Mouse (Mus musculus) forebrain, embryonic 15.5 days (tissue): ENCODE data around the gene Gm17364. TPM values are rescaled to one million over a fixed set of nuclear protein-coding genes. Genes with fewer than 3 reads are reported as not detected.

Experiments used
- ATAC-seq: fragments of 200-750 bp; cut with Nextera tagmentation; replicated peaks from 2 replicates; pipeline ENCODE4 v1.8.0; 2017; ENCODE audit warnings: mild to moderate bottlenecking, moderate TSS enrichment, moderate library complexity
- H3K27ac ChIP-seq: fragments of 300-500 bp; sonication (generic); replicated peaks from 2 replicates; pipeline ENCODE4 v1.5.1; 2015; ENCODE audit warnings: mild to moderate bottlenecking, inconsistent platforms
- H3K27me3 ChIP-seq: fragments of 300-500 bp; sonication (generic); 2 replicates; pipeline ENCODE4 v1.6.1; 2015; ENCODE audit warnings: inconsistent platforms
- H3K36me3 ChIP-seq: fragments of 300-500 bp; sonication (generic); 2 replicates; pipeline ENCODE4 v1.6.1; 2015; ENCODE audit warnings: mild to moderate bottlenecking, inconsistent platforms
- H3K4me1 ChIP-seq: fragments of 300-500 bp; sonication (generic); 2 replicates; pipeline ENCODE4 v1.6.1; 2015; ENCODE audit warnings: inconsistent platforms
- H3K4me2 ChIP-seq: fragments of 300-500 bp; sonication (generic); replicated peaks from 2 replicates; pipeline ENCODE4 v1.6.1; 2015; ENCODE audit warnings: mild to moderate bottlenecking, inconsistent platforms
- H3K4me3 ChIP-seq: fragments of 300-500 bp; sonication (generic); 2 replicates; pipeline ENCODE4 v1.5.1; 2015; ENCODE audit warnings: mild to moderate bottlenecking, inconsistent platforms
- H3K9ac ChIP-seq: fragments of 300-500 bp; sonication (generic); replicated peaks from 2 replicates; pipeline ENCODE4 v1.6.1; 2015; ENCODE audit warnings: mild to moderate bottlenecking, inconsistent platforms
- H3K9me3 ChIP-seq: fragments of 300-500 bp; sonication (generic); 2 replicates; pipeline ENCODE4 v1.6.1; 2016; ENCODE audit warnings: inconsistent platforms
- WGBS: fragments of 180-500 bp; shearing (Covaris S2); methylation state at CpG from one replicate; pipeline ENCODE4 v1.1.7; 2015; ENCODE audit warnings: mixed read lengths; 5-methylcytosine and 5-hydroxymethylcytosine counted together
- polyA plus RNA-seq: library from polyadenylated mRNA; unstranded; fragments of >200 nt; fragmentation: Nextera tagmentation; extraction: Ambion mirVana; gene quantifications from 2 replicates; pipeline ENCODE4 v1.2.1, GENCODE M21; 2015

Gene Gm17364
- not detected in 2 replicates for polyA plus RNA-seq

GRCm38 (mm10) chr13:41273927-41274650 lies at the start of gene Gm17364:
TSS of gene Gm17364 (minus strand) at chr13:41273977.
- no peak for ATAC-seq
- Histone ChIP-seq H3K4me1 (no peaks in the 10 kb centered on the region), H3K4me2 (no peak within 1 kb of the TSS), H3K4me3 (no peak within 1 kb of the TSS), H3K9me3 (no peaks in the 10 kb centered on the region), H3K9ac (no peak within 1 kb of the TSS), H3K36me3 (peaks cover 6% of the 10 kb centered on the region; the same call in 1 of the 2 replicates), H3K27me3 (no peaks in the 10 kb centered on the region), H3K27ac (no peak within 1 kb of the TSS)
- WGBS = 95% methylated on average over 10 of the region's 10 CpGs

- H3K4me3 ChIP-seq = no peak overlapping the region
- H3K4me2 ChIP-seq = no peak overlapping the region
- no peaks in the 10 kb centered on the region for H3K9me3 ChIP-seq
- no peak for ATAC-seq
- H3K27ac ChIP-seq = peak overlapping the region; percentile 66
- H3K9ac ChIP-seq = no peak overlapping the region
- H3K27me3 ChIP-seq = no peaks in the 10 kb centered on the region
- peaks cover 11% of the 10 kb centered on the region for H3K36me3 ChIP-seq
- H3K4me1 ChIP-seq = peaks cover 13% of the 10 kb centered on the region
- 77% methylated on average over 3 of the region's 3 CpGs for WGBS
Observed at GRCm38 (mm10) chr13:41321433-41321832, 47.7 kb upstream of the Gm17364 start.

DNA sequence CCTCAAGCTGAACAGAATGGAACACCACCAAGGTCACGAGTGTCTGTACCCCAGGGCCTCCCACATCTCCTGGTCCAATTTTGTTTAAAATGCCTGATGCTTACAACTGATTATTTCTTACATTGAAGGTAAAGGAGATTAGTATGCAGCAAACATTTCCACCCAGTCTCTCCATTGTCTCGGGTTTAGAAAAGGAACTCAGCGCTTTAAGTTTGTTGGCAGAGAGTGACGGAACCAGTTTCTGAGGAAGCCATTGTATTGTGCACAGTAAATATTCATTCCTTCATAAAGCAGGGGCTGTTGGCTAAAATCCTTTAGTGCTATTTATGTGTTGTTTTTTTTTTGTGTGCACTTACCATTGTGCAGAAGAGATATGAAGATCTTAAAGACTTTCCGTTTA lies 47.0 kb upstream of the Gm17364 start:
- no peak overlapping the region for H3K4me3 ChIP-seq
- no peaks in the 10 kb centered on the region for H3K9me3 ChIP-seq
- H3K27me3 ChIP-seq = no peaks in the 10 kb centered on the region
- H3K9ac ChIP-seq = no peak overlapping the region
- no peak overlapping the region for H3K4me2 ChIP-seq
- peaks cover 13% of the 10 kb centered on the region for H3K4me1 ChIP-seq
- no peak for ATAC-seq
- 14% methylated on average over 5 of the region's 5 CpGs for WGBS
- peaks cover 18% of the 10 kb centered on the region for H3K36me3 ChIP-seq
- peak overlapping the region; percentile 66 for H3K27ac ChIP-seq

- H3K4me3 ChIP-seq = no peak overlapping the region
- no peaks in the 10 kb centered on the region for H3K9me3 ChIP-seq
- H3K27ac ChIP-seq = no peak overlapping the region
- WGBS = 59% methylated on average over 10 of the region's 10 CpGs
- no peaks in the 10 kb centered on the region for H3K36me3 ChIP-seq
- no peak overlapping the region for H3K4me2 ChIP-seq
- no peaks in the 10 kb centered on the region for H3K4me1 ChIP-seq
- no peak overlapping the region for H3K9ac ChIP-seq
- no peak for ATAC-seq
- H3K27me3 ChIP-seq = no peaks in the 10 kb centered on the region
Observed at GRCm38 (mm10) chr13:41302716-41303115, 28.9 kb upstream of the Gm17364 start.

DNA sequence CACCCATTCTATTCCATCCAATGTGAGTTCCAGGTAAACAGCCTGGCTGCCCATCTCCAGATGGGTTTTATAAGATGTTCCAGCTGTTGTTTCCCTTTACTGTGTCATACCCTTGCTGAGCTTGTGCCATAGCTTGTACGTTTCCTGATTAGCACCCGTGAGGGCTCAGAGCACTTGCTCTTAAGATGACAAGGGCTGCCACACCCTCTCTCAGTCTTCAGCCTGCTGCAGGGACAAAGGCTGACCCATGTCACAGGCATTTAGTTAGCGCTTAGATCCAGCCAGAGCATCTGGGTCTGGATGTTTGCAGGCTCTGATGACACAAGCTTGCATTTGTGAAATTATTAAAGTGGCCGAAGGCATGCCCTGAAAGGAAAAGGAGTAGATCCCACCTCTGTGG lies 26.3 kb upstream of the Gm17364 start:
- H3K4me3 ChIP-seq = no peak overlapping the region
- H3K36me3 ChIP-seq = no peaks in the 10 kb centered on the region
- ATAC-seq = no peak
- no peaks in the 10 kb centered on the region for H3K27me3 ChIP-seq
- no peak overlapping the region for H3K9ac ChIP-seq
- H3K4me1 ChIP-seq = no peaks in the 10 kb centered on the region
- H3K27ac ChIP-seq = no peak overlapping the region
- WGBS = 73% methylated on average over 4 of the region's 4 CpGs
- H3K9me3 ChIP-seq = no peaks in the 10 kb centered on the region
- H3K4me2 ChIP-seq = no peak overlapping the region

DNA sequence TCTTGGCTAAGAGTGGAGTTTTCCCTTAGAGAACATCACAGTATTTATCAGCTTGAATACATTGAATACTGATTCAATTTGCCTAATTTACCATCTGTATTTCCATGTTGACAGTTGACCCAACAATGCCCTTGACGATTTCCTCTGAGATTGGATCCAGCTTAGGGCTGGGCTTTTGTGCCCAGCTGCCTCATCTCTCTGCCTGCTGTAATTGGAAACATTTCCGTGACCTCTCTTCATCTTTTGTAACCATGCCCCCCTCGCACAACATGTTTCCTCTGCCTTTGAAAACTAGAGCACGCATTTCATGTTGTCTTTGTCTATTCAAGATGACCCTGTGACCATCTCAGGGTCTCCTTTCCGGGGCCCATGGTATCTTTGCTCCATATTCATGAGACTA lies 25.2 kb upstream of the Gm17364 start:
- ATAC-seq = no peak
- no peaks in the 10 kb centered on the region for H3K4me1 ChIP-seq
- 49% methylated on average over 5 of the region's 5 CpGs for WGBS

DNA sequence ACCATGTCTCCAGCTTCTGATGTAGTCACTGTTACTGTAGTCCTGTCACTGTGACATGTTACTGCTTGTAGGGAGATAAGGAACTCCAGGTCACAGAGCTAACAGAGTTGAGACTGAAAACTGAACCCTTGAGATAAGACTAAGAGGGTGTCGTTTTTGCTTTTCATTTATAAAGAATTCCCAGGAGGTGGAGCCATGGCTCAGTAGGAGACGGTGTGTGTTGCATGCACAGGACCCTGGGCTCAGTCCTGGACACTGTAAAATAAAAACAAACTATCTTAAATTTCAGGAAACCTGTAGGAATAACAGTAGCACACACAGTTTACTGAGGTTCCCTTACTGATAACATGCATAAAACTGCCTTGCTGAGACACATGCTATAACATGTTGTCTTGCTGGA lies 24.8 kb upstream of the Gm17364 start:
- H3K9ac ChIP-seq = no peak overlapping the region
- H3K27me3 ChIP-seq = no peaks in the 10 kb centered on the region
- H3K4me2 ChIP-seq = no peak overlapping the region
- 66% methylated on average over 2 of the region's 2 CpGs for WGBS
- no peaks in the 10 kb centered on the region for H3K36me3 ChIP-seq
- no peak overlapping the region for H3K4me3 ChIP-seq
- no peak for ATAC-seq
- H3K9me3 ChIP-seq = no peaks in the 10 kb centered on the region
- H3K4me1 ChIP-seq = no peaks in the 10 kb centered on the region
- no peak overlapping the region for H3K27ac ChIP-seq

More for the DNA sequence above, 25.2 kb upstream of the Gm17364 start:
- Histone ChIP-seq H3K36me3 (no peaks in the 10 kb centered on the region), H3K4me3 (no peak overlapping the region), H3K9me3 (no peaks in the 10 kb centered on the region), H3K4me2 (no peak overlapping the region), H3K27me3 (no peaks in the 10 kb centered on the region), H3K27ac (no peak overlapping the region), H3K9ac (no peak overlapping the region)

GRCm38 (mm10) chr13:41296396-41296795 lies 22.6 kb upstream of the Gm17364 start:
- no peak for ATAC-seq
- H3K9ac ChIP-seq = no peak overlapping the region
- no peaks in the 10 kb centered on the region for H3K4me1 ChIP-seq
- no peak overlapping the region for H3K4me2 ChIP-seq
- no peaks in the 10 kb centered on the region for H3K36me3 ChIP-seq
- H3K4me3 ChIP-seq = no peak overlapping the region
- H3K9me3 ChIP-seq = no peaks in the 10 kb centered on the region
- no peaks in the 10 kb centered on the region for H3K27me3 ChIP-seq
- 84% methylated on average over 10 of the region's 10 CpGs for WGBS
- no peak overlapping the region for H3K27ac ChIP-seq

- no peak overlapping the region for H3K9ac ChIP-seq
- H3K27ac ChIP-seq = no peak overlapping the region
- ATAC-seq = no peak
- no peaks in the 10 kb centered on the region for H3K4me1 ChIP-seq
- H3K4me2 ChIP-seq = no peak overlapping the region
- no peak overlapping the region for H3K4me3 ChIP-seq
- no peaks in the 10 kb centered on the region for H3K9me3 ChIP-seq
- WGBS = 88% methylated on average over 6 of the region's 6 CpGs
- no peaks in the 10 kb centered on the region for H3K27me3 ChIP-seq
- no peaks in the 10 kb centered on the region for H3K36me3 ChIP-seq
Observed at GRCm38 (mm10) chr13:41295886-41296285, 22.1 kb upstream of the Gm17364 start.

DNA sequence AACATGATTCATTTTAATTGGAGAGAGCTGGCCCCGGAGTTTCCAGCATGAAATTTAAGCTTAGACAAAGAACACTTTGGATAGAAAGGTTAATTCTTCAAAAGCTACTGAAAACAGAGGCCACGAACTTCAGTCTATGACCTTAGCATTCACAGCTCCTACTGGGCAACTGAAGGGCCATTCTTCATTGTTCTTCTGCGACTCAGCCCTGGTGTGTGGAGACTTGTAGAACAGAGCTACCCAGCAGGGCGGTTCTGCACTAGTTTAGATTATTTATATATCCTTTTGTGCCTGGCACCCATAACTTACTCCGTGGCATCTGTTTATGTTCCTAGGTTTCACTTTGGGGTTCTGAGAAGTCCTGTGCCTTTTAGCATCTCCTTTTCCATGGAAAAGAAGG lies 19.8 kb upstream of the Gm17364 start:
- H3K4me1 ChIP-seq = no peaks in the 10 kb centered on the region
- no peaks in the 10 kb centered on the region for H3K27me3 ChIP-seq
- no peak overlapping the region for H3K27ac ChIP-seq
- no peak for ATAC-seq
- no peaks in the 10 kb centered on the region for H3K9me3 ChIP-seq
- no peak overlapping the region for H3K9ac ChIP-seq
- WGBS = 54% methylated on average over 5 of the region's 5 CpGs
- H3K4me2 ChIP-seq = no peak overlapping the region
- no peak overlapping the region for H3K4me3 ChIP-seq
- H3K36me3 ChIP-seq = no peaks in the 10 kb centered on the region

DNA sequence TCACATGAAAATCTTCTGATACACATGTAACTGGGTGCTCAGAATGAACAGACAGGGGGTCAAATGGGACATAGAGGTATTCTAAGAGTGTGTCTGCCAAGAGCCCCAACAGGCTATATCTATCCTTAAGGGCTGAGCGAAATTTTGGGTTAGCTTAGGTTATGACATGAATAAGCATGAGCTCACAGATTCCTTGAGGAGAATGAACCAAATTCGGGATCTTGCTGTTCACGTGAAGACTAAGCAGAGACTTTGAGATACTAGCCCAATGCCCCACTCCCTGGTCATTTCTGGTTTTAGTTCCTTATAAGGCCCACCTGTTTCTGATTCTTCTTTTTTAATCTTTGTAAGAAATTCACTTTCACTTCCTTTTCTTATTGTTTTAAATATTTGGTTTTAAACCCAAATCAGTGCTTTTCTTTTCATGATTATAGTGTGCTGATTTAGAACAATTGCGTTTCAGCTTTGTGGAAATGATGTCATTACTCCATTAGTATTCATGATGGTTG lies 17.7 kb upstream of the Gm17364 start:
- Histone ChIP-seq H3K9ac (no peak overlapping the region), H3K4me2 (no peak overlapping the region), H3K27ac (no peak overlapping the region), H3K9me3 (no peaks in the 10 kb centered on the region), H3K4me1 (no peaks in the 10 kb centered on the region), H3K36me3 (no peaks in the 10 kb centered on the region), H3K27me3 (no peaks in the 10 kb centered on the region), H3K4me3 (no peak overlapping the region)
- ATAC-seq = no peak
- 91% methylated on average over 4 of the region's 4 CpGs for WGBS

DNA sequence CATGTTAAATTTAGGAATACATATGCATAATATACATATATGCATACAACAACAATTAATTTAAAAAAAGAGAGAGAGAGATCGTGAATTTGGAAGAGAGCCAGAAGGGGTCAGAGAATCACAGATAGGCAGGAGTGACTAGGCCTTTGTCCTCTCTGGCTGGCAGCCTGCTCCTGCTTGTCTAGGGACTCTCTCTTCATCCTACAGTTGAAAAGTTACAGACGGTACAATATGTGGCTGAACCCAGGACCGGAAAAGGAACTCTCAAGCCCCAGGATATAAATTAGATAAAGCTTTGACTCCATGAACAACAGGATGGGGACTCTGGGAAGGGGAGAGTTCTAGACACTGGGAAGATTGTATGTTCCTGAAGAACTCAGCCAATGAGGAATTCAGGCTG lies 12.5 kb upstream of the Gm17364 start:
- Histone ChIP-seq H3K9ac (no peak overlapping the region), H3K4me3 (no peak overlapping the region), H3K4me2 (no peak overlapping the region), H3K27ac (no peak overlapping the region), H3K36me3 (no peaks in the 10 kb centered on the region), H3K9me3 (no peaks in the 10 kb centered on the region), H3K4me1 (no peaks in the 10 kb centered on the region), H3K27me3 (no peaks in the 10 kb centered on the region)
- no peak for ATAC-seq
- 69% methylated on average over 3 of the region's 3 CpGs for WGBS

- no peak overlapping the region for H3K9ac ChIP-seq
- WGBS = 86% methylated on average over 4 of the region's 4 CpGs
- ATAC-seq = no peak
- H3K27ac ChIP-seq = no peak overlapping the region
- H3K4me1 ChIP-seq = no peaks in the 10 kb centered on the region
- no peak overlapping the region for H3K4me2 ChIP-seq
- H3K9me3 ChIP-seq = no peaks in the 10 kb centered on the region
- no peaks in the 10 kb centered on the region for H3K27me3 ChIP-seq
- no peak overlapping the region for H3K4me3 ChIP-seq
- H3K36me3 ChIP-seq = no peaks in the 10 kb centered on the region
Observed at GRCm38 (mm10) chr13:41285448-41285847, 11.7 kb upstream of the Gm17364 start.
